Mouse (Mus musculus) small intestine, adult 2 months (tissue): Measurements from ENCODE around the gene Mrm2.

Source experiments
- CTCF ChIP-seq: fragments of 200-500 bp; IDR thresholded peaks from 2 replicates; pipeline ENCODE4 v1.5.1; 2012; ENCODE audit warnings: low read depth, mild to moderate bottlenecking, control low read depth, inconsistent platforms, low read length, moderate library complexity, mixed read lengths; ENCODE audit not compliant: insufficient replicate concordance, insufficient read length; ENCODE audit errors: extremely low read depth
- POLR2A ChIP-seq: fragments of 200-500 bp; IDR thresholded peaks from 2 replicates; pipeline ENCODE4 v1.6.1; 2012; ENCODE audit warnings: low read depth, mild to moderate bottlenecking, control low read depth, inconsistent platforms, low read length, moderate library complexity

DNA sequence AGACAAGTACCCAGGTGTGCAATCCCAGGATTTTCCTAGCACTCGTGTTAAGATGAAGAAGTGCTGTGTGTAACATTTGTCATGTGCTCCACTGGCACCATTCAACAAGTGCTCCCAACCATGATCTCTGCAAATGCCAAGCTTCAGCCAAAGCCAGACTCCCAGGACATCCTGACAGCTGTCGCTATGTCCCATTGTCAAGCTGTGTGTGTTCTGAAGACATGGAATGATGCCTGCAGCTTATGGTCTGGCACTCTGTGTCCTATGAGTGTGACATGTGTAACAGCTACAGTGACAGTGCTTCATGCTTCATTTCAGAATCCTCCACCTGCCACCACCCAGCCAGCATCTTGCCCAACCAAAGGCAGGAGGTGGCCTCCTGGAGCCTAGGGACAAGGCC, 47.7 kb downstream of the Mrm2 start:
- no peak for TF ChIP-seq CTCF
- TF ChIP-seq POLR2A: no peak
